Mouse (Mus musculus) kidney, adult 2 months (tissue): Measurements from ENCODE around the gene Atmin.

ENCODE experiments used
- CTCF ChIP-seq: fragments of 200-500 bp; conservative IDR thresholded peaks from 2 replicates; pipeline ENCODE4 v1.5.1; 2011; ENCODE audit warnings: low read depth, mild to moderate bottlenecking, control low read depth, low read length, moderate library complexity, mixed read lengths; ENCODE audit not compliant: insufficient read depth, insufficient read length
- POLR2A ChIP-seq: fragments of 200-500 bp; IDR thresholded peaks from one replicate; pipeline ENCODE4 v1.6.1; 2011; ENCODE audit warnings: low read depth, low read length, control low read depth

DNA sequence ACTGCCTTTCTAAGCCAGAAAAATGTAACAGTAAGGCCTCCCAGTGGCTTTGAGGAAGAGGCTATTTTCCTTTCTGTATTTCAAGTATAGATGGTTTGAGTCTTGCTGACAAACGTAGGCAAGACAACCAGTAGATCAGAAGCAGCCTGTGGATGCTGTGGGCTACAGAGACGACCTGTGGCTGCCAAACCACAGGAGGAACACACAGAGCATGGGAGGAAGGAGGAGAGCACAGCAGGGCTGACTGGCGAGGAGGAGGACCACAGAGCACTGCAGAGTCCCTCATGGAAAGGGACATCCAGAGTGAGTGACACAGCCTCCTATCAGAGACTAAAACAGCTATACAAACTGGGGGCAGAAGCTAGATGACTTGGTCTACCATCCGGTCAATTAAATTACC lies 37.9 kb upstream of the Atmin start:
- no peak for TF ChIP-seq CTCF
- TF ChIP-seq POLR2A = no peak
